Mouse (Mus musculus): ENCODE results near the gene Olfm2. TPM values are rescaled to one million over a fixed set of nuclear protein-coding genes. Genes with fewer than 3 reads are reported as not detected.

Gene Olfm2
- total and polyA plus RNA-seq, 2 experiments from 2014 or later = 0.20 to 3.1 TPM

DNA sequence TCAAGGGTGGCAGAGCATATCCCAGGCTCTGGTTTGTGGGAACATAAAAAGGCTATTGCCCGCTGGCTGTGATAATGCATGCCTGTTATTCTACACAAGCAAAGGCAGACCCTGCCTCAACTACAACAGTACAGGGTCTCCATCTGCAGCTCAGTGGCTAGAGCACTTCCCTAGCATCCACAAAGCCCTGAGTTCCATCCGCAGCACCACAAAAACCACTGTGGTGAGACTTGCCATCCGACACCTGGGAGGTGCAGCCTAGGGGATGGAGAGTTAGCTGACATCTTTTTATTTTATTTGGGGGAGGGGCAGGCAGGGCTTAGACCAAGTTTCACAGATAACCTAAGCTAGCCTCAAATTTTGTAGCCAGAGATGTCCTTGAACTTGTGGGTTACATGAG, 15.2 kb upstream of the Olfm2 start:
- peak overlapping the region; percentile 38; the same call in 1 of the 2 replicates for H3K27ac ChIP-seq (ENCODE audit: low read depth)
- no peak overlapping the region for H3K4me2 ChIP-seq (ENCODE audit: low read depth, low read length)

DNA sequence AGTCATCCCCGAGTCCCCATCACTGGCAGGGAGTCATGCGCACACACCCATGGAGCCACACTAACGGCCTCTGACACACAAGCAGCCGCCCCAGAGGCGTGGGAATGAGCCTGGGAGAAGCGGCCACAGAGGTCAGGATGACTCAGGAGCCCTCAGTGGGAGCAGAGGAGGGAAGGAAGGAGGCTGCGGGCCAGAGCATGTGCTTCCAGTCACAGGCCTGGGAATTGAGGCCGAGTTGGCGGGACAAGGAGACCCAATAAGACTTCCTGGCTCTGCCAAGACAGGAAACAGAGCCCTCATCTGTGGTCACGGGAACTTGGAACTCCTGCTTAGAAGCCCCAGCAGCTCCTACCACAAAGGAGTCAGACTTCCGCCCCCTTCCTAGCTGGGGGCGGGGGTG, 14.7 kb upstream of the Olfm2 start:
- no peak overlapping the region for H3K4me3 ChIP-seq (ENCODE audit: low read depth, low read length)
- H3K4me1 ChIP-seq (ENCODE audit: control insufficient read depth, insufficient read depth) = no peaks in the 10 kb centered on the region; the same call in 1 of the 2 replicates
- peak overlapping the region; percentile 38; the same call in 1 of the 2 replicates for H3K27ac ChIP-seq (ENCODE audit: low read depth)
- WGBS = 28% methylated on average over 12 of the region's 12 CpGs
- no peak overlapping the region for H3K9ac ChIP-seq (replicated peaks; ENCODE audit: low read depth, low read length)
- no peak overlapping the region for H3K4me2 ChIP-seq (ENCODE audit: low read depth, low read length)
- H3K27me3 ChIP-seq (ENCODE audit: control insufficient read depth, insufficient read depth, low read length) = 0 out of 2 replicates have a peak, but pooled peaks cover 3% of the 10 kb centered on the region
- ATAC-seq (ENCODE audit: insufficient read depth, low read depth) (peak; percentile 84), DNase-seq (ENCODE audit: low spot score) (peak; percentile 66)
- TF ChIP-seq CTCF (IDR thresholded peaks at IDR 0.05; ENCODE audit: low read depth) = no peak
- TF ChIP-seq EP300 (IDR thresholded peaks at IDR 0.05; ENCODE audit: low read depth) = peak; percentile 30; the same call in 1 of the 2 replicates
- no peaks in the 10 kb centered on the region for H3K36me3 ChIP-seq (replicated peaks; ENCODE audit: control insufficient read depth, insufficient read depth, low read length)
- H3K9me3 ChIP-seq (replicated peaks; ENCODE audit: control insufficient read depth, low read length) = no peaks in the 10 kb centered on the region

More for the DNA sequence above, 15.2 kb upstream of the Olfm2 start:
- no peaks in the 10 kb centered on the region for H3K9me3 ChIP-seq (replicated peaks; ENCODE audit: control insufficient read depth, low read length)
- 73% methylated on average over 3 of the region's 3 CpGs for WGBS
- no peaks in the 10 kb centered on the region; the same call in 1 of the 2 replicates for H3K4me1 ChIP-seq (ENCODE audit: control insufficient read depth, insufficient read depth)
- H3K27me3 ChIP-seq (ENCODE audit: control insufficient read depth, insufficient read depth, low read length) = 0 out of 2 replicates have a peak, but pooled peaks cover 3% of the 10 kb centered on the region
- TF ChIP-seq CTCF (IDR thresholded peaks at IDR 0.05; ENCODE audit: low read depth) (no peak), EP300 (IDR thresholded peaks at IDR 0.05; ENCODE audit: low read depth) (no peak)
- DNase-seq (ENCODE audit: low spot score) = no peak
- H3K9ac ChIP-seq (replicated peaks; ENCODE audit: low read depth, low read length) = no peak overlapping the region
- H3K36me3 ChIP-seq (replicated peaks; ENCODE audit: control insufficient read depth, insufficient read depth, low read length) = no peaks in the 10 kb centered on the region
- H3K4me3 ChIP-seq (ENCODE audit: low read depth, low read length) = no peak overlapping the region
- no peak for ATAC-seq (ENCODE audit: insufficient read depth, low read depth)

DNA sequence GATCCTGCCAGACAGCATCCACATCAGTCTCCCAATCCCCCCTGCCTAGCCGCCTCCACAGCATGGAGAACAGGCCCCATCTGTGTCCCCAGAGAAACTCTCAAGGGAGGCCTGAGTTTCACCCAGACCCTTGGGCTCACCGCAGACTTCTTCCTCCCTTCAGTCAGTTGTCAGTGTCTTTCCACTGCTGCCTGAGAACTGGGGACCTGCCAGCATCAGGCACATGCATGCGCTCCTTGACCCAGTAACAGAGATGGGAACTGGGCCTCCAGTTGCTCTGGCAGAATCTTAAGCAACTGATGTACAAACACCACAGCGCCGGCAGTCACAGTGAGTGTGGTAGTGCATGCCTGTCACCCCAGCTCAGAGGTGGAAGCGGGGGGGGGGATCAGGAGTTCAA, 12.7 kb upstream of the Olfm2 start:
- no peak overlapping the region for H3K27ac ChIP-seq (ENCODE audit: low read depth)

DNA sequence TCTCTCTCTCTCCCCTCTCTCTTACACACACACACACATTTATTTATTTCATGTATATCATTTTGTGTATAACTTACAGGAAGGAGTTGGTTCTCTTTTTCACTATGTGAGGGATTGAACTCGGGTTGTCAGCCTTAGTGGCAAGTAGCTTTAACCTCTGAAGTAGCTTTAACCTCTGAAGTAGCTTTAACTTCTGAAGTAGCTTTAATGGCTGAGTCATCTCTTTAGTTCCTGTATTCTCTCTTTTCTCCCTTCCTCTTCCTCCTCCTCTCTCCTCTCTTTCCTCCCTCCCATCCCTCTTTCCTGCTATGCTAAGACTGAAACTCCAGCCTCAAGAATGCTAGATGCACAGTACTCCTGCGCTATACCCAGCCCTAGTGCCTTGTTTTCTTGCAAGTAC, 12.1 kb upstream of the Olfm2 start:
- Histone ChIP-seq H3K27ac (ENCODE audit: low read depth) (no peak overlapping the region), H3K4me1 (ENCODE audit: control insufficient read depth, insufficient read depth) (no peaks in the 10 kb centered on the region; the same call in 1 of the 2 replicates), H3K4me3 (ENCODE audit: low read depth, low read length) (no peak overlapping the region), H3K4me2 (ENCODE audit: low read depth, low read length) (no peak overlapping the region), H3K36me3 (replicated peaks; ENCODE audit: control insufficient read depth, insufficient read depth, low read length) (no peaks in the 10 kb centered on the region), H3K9ac (replicated peaks; ENCODE audit: low read depth, low read length) (no peak overlapping the region), H3K27me3 (ENCODE audit: control insufficient read depth, insufficient read depth, low read length) (0 out of 2 replicates have a peak, but pooled peaks cover 3% of the 10 kb centered on the region), H3K9me3 (replicated peaks; ENCODE audit: control insufficient read depth, low read length) (no peaks in the 10 kb centered on the region)
- WGBS = 70% methylated on average over 2 of the region's 2 CpGs
- TF ChIP-seq EP300 (IDR thresholded peaks at IDR 0.05; ENCODE audit: low read depth) (no peak), CTCF (IDR thresholded peaks at IDR 0.05; ENCODE audit: low read depth) (no peak)
- ATAC-seq (ENCODE audit: insufficient read depth, low read depth) (no peak), DNase-seq (ENCODE audit: low spot score) (no peak)

More for the DNA sequence above, 12.7 kb upstream of the Olfm2 start:
- Histone ChIP-seq H3K4me1 (ENCODE audit: control insufficient read depth, insufficient read depth) (no peaks in the 10 kb centered on the region; the same call in 1 of the 2 replicates), H3K4me2 (ENCODE audit: low read depth, low read length) (no peak overlapping the region), H3K36me3 (replicated peaks; ENCODE audit: control insufficient read depth, insufficient read depth, low read length) (no peaks in the 10 kb centered on the region), H3K4me3 (ENCODE audit: low read depth, low read length) (no peak overlapping the region), H3K9ac (replicated peaks; ENCODE audit: low read depth, low read length) (no peak overlapping the region), H3K27me3 (ENCODE audit: control insufficient read depth, insufficient read depth, low read length) (0 out of 2 replicates have a peak, but pooled peaks cover 3% of the 10 kb centered on the region), H3K9me3 (replicated peaks; ENCODE audit: control insufficient read depth, low read length) (no peaks in the 10 kb centered on the region)
- no peak for ATAC-seq (ENCODE audit: insufficient read depth, low read depth)
- 74% methylated on average over 6 of the region's 6 CpGs for WGBS
- TF ChIP-seq EP300 (IDR thresholded peaks at IDR 0.05; ENCODE audit: low read depth) (no peak), CTCF (IDR thresholded peaks at IDR 0.05; ENCODE audit: low read depth) (no peak)
- DNase-seq (ENCODE audit: low spot score) = no peak

DNA sequence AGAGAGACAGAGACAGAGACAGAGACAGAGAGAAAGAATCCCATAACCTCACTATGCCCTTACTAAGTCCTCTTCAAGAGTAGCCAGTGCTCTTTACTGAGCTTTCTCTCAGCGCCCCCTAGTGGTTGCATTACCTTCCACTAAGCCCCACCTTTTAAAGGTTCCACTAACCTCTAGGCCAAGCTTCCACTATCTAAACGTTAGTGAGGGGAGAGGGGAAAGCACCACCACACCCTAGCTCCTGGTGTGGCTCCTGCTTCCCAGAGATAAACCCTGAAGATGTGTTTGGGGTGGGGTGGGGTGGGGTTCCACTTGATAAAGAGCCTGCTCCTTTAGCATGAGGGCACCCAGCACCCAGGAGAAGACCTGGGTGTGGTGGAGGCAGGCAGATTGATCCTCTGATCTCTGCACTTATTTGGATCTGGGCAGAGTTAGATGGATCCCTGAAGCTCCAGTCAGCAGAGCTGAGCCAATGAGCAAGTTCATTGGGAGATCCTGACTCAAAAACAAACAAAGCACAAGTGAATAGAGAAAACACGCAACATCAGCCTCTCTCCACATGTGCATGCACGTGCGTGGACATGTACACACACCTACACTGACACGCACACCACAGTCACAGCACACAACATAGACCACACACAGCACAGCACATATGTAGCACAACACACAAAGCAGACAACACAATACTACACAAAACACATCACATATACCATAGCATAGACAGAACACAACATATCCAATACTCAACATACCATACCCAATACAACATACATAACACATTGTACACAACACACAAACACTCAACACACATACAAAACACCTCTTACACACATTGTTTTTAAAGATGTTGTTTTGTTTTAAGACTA, 11.2 kb upstream of the Olfm2 start:
- 0 out of 2 replicates have a peak, but pooled peaks cover 3% of the 10 kb centered on the region for H3K27me3 ChIP-seq (ENCODE audit: control insufficient read depth, insufficient read depth, low read length)
- H3K36me3 ChIP-seq (replicated peaks; ENCODE audit: control insufficient read depth, insufficient read depth, low read length) = no peaks in the 10 kb centered on the region
- ATAC-seq (ENCODE audit: insufficient read depth, low read depth) (no peak), DNase-seq (ENCODE audit: low spot score) (peak; percentile 52)
- no peak overlapping the region for H3K4me3 ChIP-seq (ENCODE audit: low read depth, low read length)
- WGBS = 61% methylated on average over 6 of the region's 6 CpGs
- H3K4me1 ChIP-seq (ENCODE audit: control insufficient read depth, insufficient read depth) = no peaks in the 10 kb centered on the region; the same call in 1 of the 2 replicates
- H3K4me2 ChIP-seq (ENCODE audit: low read depth, low read length) = no peak overlapping the region
- no peak overlapping the region for H3K9ac ChIP-seq (replicated peaks; ENCODE audit: low read depth, low read length)
- no peaks in the 10 kb centered on the region for H3K9me3 ChIP-seq (replicated peaks; ENCODE audit: control insufficient read depth, low read length)
- TF ChIP-seq EP300 (IDR thresholded peaks at IDR 0.05; ENCODE audit: low read depth) (no peak), CTCF (IDR thresholded peaks at IDR 0.05; ENCODE audit: low read depth) (peak; percentile 61)
- H3K27ac ChIP-seq (ENCODE audit: low read depth) = no peak overlapping the region
